Mouse (Mus musculus) heart, adult 18-20 months (tissue): ENCODE measurements around the gene Zfp367. TPM values are rescaled to one million over a fixed set of nuclear protein-coding genes. Genes with fewer than 3 reads are reported as not detected.

Experiments used
- DNase-seq, 2 experiments: peaks; one replicate each; pipeline ENCODE4 v3.0.0; 2021 to 2022; ENCODE audit warnings: mixed read lengths in 1 of 2
- long read RNA-seq, 2 experiments: library from polyadenylated mRNA; stranded (forward); transcript quantifications; one replicate each; pipeline ENCODE4 v2.0.0; 2021
- total RNA-seq, 2 experiments: library from RNA; stranded (reverse); gene quantifications; 2 replicates each; pipeline ENCODE4 v1.2.3; 2021

Zfp367 gene
- 10 to 100 TPM; 20.8 to 21.2 TPM for total RNA-seq
- long read RNA-seq, experiment 1, transcript Zfp367-204 (5 exons, 641 nt), result major isoform, 11 of 18 reads
- long read RNA-seq, experiment 1, partial matches to known transcripts, result 0 of 18 reads
- long read RNA-seq, experiment 1, other reads (novel, unspliced or antisense), result 6 of 18 reads
- long read RNA-seq, experiment 2, partial matches to known transcripts, result 1 of 9 reads
- long read RNA-seq, experiment 2, other reads (novel, unspliced or antisense), result 4 of 9 reads

DNA sequence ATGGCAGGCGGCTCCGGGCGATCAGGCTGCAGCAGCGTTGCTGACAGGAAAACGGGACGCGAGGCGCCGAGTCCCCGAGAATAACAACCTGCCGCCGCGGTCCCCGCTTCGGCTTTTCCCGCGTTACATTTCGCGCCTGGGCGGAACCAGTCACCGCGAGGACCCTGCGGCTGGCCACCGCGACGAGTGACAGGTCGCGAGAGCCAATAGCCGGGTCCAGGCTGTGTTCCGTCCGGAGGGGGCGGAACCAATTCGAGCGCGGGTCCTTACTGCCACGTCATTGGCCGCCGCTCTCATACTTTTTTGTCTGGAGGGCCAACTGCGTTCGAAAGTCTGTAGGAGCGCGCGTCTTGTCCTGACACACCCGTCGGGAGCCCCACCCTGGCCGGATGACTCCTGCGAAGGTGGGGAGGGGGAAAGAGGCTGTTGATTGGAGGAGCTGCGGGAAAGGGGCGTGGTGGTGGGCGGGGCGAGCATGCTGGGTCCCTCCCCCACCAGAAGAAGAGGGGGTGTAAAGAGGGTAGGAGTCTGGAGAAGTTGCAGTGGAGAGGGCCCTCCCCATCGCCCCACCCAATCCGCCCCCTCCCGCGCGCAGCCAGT lies at the start of gene Zfp367:
Gene Zfp367 (minus strand): TSS at position 120 of the 600 bp plus-strand sequence.
- peak; percentile 97 to 99 for DNase-seq

DNA sequence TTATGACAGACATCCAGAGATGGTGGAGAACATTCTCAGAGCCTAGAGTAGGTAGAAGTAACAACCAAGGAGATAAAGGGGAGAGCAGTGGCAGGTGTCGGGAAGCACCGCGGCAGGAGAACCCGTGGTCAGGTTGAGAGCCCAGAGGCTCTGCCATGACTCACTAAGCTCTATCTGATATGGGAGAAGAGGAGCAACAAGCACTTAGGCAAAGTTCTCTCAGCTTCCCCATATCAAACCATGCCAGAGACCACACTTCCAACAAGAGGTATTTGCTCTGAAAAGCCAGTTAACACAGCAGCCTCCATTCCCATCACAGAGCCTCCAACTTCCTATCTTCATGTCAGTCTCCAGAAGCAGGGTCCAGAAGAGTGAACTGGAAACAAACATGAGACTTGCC lies 47.9 kb upstream of the Zfp367 start:
- DNase-seq, result no peak

GRCm38 (mm10) chr13:64198310-64198709 lies 45.3 kb upstream of the Zfp367 start:
- DNase-seq, result no peak

DNA sequence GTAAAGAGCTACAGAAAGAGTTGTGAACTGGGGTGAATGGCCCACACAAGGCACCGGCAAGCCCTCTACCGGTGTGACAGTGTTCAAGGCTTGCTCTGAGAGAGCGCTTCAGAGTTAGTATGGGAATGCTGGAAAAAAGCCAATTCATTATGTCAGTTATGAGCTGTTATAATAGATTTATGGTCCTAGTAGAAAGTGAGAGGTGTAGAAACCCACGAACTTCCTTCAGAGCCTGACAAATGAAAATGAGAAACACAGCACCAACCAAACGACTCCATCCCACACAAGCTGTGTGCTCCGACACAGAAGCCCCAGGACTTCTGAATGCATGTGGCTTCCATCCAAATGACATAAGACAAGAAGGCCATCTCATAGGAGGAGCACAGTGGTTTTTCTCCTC lies 44.9 kb upstream of the Zfp367 start:
- no peak for DNase-seq

DNA sequence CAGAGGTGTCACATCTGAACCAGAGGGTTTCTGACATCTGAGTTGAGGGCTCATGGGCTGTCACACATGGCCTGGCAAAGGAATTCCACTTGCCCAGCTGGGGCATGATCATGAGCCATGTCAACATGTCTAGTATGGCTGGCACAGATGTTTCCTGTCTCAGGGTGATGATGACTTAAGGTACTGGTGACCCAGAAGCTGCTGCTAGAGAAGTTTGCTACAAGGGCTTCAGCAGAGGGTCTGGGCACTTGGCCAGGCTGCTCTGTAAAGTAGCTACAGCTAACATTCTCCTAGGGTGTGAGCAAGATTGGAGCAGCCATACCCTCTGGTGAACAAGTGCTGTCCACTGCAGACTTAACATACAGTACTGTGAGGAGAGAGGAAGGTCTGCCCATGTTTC lies 34.1 kb upstream of the Zfp367 start:
- no peak for DNase-seq

GRCm38 (mm10) chr13:64186516-64186915 lies 33.5 kb upstream of the Zfp367 start:
- no peak for DNase-seq

GRCm38 (mm10) chr13:64185586-64185985 lies 32.6 kb upstream of the Zfp367 start:
- no peak for DNase-seq

- no peak for DNase-seq
Observed at GRCm38 (mm10) chr13:64185176-64185575, 32.2 kb upstream of the Zfp367 start.

- no peak for DNase-seq
Observed at GRCm38 (mm10) chr13:64184361-64184760, 31.4 kb upstream of the Zfp367 start.

DNA sequence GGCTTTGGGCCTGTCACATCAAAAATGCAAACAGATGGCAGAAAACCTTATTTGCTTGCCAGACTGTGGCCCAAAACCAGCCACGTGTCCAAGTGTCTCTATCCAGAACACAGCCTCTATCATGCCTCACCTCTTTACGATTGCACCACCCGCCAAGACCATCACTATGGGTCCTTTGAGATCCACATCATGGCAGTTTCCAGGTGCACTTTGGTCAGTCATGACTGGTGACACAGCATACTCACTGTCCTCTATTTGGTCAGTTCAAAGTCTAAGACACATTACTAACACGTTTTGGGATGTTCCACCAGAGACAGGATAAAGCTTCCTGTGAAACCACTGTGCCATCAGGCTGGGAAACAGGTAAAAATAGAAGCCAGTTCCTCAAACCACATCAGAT lies 30.6 kb upstream of the Zfp367 start:
- DNase-seq, result no peak

DNA sequence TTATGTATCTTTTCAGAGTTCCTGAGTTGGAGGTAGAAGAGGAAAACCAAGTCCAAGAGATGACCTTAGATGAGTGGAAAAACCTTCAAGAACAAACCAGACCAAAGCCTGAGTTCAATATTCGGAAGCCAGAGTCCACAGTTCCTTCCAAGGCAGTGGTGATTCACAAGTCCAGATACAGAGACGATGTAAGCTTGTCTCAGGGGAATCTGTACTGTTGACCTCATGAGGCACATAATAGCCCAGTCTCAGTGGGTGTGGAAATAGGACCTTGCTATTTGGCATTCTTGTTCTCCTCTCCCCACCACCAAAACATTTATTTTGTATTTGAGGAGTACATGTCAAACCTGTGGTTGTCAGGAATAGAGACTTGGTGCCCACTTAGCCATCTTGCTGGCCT lies 29.1 kb upstream of the Zfp367 start:
- DNase-seq, result no peak

DNA sequence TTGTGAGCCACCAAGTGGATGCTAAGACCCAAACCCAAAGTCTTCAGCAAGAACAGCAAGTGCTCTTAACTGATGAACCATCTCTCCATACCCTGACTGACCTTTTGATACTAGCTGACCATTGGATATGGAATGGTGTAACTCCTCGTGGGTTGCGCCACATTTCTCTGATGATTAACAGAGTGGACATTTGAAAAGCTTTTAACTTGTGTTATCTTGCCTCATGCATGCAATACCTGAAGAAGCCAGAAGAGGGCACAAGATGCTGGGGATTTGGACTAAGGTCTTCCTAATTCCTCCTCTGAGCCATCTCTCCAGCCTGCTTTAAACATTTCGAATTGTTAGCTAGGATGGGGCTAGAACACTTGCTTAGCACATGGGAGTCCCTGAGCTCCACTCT lies 27.9 kb upstream of the Zfp367 start:
- DNase-seq, result peak; percentile 50 to 78

DNA sequence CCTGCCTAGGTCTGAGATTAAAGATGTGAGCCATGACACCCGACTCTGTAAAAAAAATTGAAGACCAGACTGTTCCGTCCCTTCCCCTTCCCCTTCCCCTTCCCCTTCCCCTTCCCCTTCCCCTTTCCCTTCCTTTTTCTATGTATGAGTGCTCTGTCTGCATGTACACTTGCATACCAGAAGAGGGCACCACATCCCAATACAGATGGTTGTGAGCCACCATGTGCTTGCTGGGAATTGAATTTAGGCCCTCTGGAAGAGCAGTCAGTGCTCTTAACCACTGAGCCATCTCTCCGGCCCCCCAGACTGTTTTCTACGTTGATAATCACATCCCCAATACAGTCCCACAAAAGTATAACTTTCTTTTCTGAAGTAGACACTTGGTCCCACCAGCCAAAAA lies 27.3 kb upstream of the Zfp367 start:
- no peak for DNase-seq

DNA sequence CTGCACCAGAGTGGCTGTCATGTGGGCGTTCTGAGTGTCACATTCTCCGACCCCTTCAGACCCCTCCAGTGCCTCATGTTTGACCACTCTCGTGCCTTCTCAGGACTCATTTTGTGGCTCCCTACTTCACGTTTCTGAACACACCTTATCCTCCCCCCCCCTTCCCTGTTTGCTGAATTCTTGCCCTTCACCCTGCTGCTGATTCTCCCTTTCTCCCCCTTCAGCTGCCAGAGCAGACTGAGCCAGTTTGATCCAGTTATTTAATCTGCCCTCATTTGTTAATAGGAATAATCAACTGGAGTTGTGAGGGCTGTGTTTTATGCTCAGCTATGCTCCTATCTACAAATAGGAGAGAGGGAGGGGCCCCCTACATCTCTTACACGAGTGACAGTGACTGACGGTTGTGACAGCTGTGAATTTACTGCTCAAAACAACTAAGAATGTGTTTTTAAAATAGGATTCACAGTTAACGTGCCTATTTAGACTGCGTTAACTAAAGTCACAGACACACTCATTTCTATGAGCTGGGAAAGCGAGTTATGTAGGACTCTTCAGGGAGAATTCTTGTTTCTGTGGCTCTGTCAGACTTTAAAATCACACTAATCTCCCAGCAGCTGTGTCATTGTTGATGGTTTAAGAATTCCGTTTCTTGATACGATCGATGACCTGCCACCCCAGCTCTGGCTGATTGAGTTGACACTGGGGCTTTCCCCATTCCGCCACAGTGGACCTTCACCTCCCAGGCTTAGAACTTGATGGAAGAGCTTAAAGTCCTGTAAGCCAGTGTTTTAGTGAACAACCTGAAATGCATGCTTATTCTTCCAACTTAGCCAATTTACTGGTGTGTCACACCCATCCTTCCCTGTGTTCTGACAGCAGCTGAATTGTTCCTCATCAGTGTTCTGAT lies 26.0 kb upstream of the Zfp367 start:
- DNase-seq, result no peak

GRCm38 (mm10) chr13:64178000-64178399 lies 25.0 kb upstream of the Zfp367 start:
- DNase-seq, result no peak

DNA sequence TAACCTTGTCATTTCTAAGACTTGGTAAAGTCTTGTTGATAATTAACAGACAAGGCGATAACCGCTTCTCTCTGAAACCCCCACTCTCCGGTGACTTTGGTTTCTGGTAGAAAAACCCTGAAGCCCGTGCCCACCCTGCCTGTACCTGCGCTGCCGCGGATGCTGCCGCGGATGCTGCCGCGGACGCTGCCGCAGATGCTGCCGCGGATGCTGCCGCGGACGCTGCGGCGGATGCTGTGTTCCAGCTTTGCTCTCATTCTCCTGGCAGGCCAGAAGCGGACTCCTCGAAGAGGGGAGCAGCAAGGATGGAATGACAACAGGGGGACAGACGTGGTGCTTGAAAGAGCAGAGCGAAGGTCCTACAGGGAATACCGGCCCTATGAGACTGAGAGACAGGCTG lies 16.7 kb upstream of the Zfp367 start:
- no peak for DNase-seq

DNA sequence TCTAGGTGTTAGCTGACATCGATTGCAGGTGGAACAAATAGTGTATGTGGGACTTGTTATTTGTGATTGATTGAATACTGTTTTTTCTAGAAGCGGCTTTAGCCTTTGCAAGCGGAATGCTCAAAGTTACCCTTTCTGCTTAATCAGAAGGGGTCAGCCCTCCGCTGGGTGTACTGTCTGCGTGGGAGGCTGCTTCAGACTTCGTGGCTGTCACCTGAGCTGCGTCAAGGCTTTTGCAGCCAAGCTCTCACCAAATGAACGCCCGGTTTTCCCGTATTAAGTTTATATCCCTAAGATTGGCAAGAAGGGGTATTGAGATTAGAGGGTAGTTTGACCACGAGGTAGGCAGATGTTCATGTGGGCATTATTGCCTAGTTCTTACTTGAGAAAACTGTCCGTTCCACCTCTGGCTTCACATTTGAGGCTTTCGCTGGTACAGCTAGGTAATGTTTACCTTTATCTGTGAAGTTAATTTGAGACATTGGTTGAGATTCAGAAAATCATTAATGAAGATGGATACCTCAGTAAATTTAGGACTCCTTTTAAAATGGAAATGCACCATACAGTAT lies 10.2 kb upstream of the Zfp367 start:
- no peak for DNase-seq

GRCm38 (mm10) chr13:64162626-64163025 lies 9.6 kb upstream of the Zfp367 start:
- DNase-seq, result no peak

GRCm38 (mm10) chr13:64161916-64162611 lies 9.1 kb upstream of the Zfp367 start:
- peak in 1 of 2 experiments; percentile 52 for DNase-seq

DNA sequence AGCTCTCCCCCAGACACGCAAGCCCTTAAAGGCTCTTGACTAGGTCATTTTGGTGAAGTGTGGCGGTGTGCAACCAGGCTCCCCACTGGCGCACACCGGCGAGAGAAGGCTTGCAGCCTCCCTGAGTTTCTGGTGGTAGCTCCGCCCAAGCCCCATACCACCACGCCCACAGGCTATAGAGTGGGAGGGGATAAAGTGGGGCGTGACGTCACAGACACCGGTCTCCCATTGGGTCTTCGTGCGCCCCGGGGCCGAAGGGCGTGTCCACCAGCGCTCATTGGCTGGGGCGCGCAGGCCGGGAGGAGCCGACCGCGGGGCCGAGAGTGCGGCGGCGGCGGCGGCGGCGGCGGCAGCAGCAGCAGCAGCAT lies 8.5 kb upstream of the Zfp367 start, which contains the start of gene Habp4:
Gene Habp4 (plus strand): TSS at position 277 of the 368 bp plus-strand sequence.
- peak; percentile 98 to 99 for DNase-seq

- DNase-seq, result no peak
Observed at GRCm38 (mm10) chr13:64156966-64157365, 4.0 kb upstream of the Zfp367 start.

DNA sequence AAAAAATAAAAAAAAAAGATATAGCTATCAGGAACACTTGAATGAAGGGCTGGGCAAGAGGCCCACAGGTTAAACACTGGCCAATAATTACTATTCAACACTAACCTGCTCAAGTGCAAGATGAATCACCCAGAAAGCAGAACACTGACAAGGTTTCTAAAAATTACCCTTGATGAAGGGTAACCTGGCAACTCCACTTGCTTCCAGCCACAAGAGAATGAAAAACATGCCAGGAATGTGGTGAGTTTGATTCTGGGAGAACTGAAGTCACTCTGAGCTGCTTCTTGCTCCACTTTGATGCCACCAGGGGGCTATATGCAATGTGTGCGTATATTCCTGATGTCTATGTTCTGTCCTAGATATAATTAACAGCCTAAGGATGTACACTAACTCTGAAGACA lies 2.2 kb upstream of the Zfp367 start:
- peak; percentile 31 to 47 for DNase-seq
